Mouse (Mus musculus) ES-Bruce4 (cell line): ENCODE measurements around the gene Timm10.

Experiments
- CTCF ChIP-seq: IDR thresholded peaks from one replicate; pipeline ENCODE4 v1.8.1; 2011; ENCODE audit warnings: low read depth, low read length
- POLR2A ChIP-seq: IDR thresholded peaks from one replicate; pipeline ENCODE4 v1.8.1; 2011; ENCODE audit warnings: low read length; ENCODE audit not compliant: insufficient read depth

- TF ChIP-seq CTCF = no peak
- no peak for TF ChIP-seq POLR2A
Observed at GRCm38 (mm10) chr2:84861430-84861829, 34.6 kb downstream of the Timm10 start.
